Mouse (Mus musculus): Measurements from ENCODE around the gene Lrrc1. TPM values are rescaled to one million over a fixed set of nuclear protein-coding genes. Genes with fewer than 3 reads are reported as not detected.

Gene Lrrc1
- total RNA-seq, 2 experiments from 2014 or later = 11.0 to 15.2 TPM

DNA sequence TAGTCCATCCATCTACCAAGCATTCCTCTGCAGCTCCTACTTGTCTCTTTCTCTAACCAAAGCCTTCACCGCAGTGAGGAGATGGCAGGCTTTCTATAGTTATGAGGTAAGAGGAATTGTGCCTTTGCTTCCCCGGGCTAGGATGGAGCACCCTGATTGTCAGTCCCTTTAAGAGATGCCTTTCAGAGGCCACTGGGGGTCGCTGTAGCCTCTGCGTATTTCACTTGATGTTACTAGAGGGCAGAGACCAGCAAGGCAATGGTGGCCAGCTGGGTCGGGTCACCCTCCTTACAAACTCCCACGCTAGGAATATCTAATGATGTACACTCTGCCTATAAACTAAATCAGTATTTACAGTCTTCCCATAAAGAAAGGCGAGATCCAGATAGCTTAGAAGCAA, 137.8 kb downstream of the Lrrc1 start:
- peak; percentile 84 for ATAC-seq (replicated peaks; ENCODE audit: low FRiP score, low TSS enrichment, poor library complexity, severe bottlenecking)

DNA sequence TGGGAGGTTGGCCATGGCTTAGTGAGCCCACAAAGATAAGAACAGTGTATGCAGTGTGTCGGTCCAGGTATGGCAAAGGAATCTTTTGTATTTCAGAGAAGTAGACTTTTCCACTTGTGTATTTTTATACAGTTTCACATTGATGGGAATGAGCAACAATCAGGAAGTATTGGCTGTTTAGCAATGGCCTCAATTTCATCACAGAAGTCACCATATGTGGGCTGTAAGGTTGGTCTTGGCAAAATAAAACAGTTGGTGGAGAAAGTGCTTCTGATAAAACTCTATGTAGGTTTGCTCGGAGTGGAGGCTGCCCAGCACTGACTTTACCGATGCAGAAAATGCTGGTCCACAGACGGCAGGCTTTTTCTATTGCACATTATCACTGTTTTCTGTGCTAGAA, 140.2 kb downstream of the Lrrc1 start:
- no peak for ATAC-seq (replicated peaks; ENCODE audit: low FRiP score, low TSS enrichment, poor library complexity, severe bottlenecking)

- ATAC-seq (replicated peaks; ENCODE audit: low FRiP score, low TSS enrichment, poor library complexity, severe bottlenecking) = no peak
Observed at GRCm38 (mm10) chr9:77403961-77404360, 140.7 kb downstream of the Lrrc1 start.

- no peak for ATAC-seq (replicated peaks; ENCODE audit: low FRiP score, low TSS enrichment, poor library complexity, severe bottlenecking)
Observed at GRCm38 (mm10) chr9:77402971-77403370, 141.7 kb downstream of the Lrrc1 start.

- no peak for ATAC-seq (replicated peaks; ENCODE audit: low FRiP score, low TSS enrichment, poor library complexity, severe bottlenecking)
Observed at GRCm38 (mm10) chr9:77399801-77400200, 144.9 kb downstream of the Lrrc1 start.

GRCm38 (mm10) chr9:77398856-77399631, 145.6 kb downstream of the Lrrc1 start:
- ATAC-seq (replicated peaks; ENCODE audit: low FRiP score, low TSS enrichment, poor library complexity, severe bottlenecking) = no peak

DNA sequence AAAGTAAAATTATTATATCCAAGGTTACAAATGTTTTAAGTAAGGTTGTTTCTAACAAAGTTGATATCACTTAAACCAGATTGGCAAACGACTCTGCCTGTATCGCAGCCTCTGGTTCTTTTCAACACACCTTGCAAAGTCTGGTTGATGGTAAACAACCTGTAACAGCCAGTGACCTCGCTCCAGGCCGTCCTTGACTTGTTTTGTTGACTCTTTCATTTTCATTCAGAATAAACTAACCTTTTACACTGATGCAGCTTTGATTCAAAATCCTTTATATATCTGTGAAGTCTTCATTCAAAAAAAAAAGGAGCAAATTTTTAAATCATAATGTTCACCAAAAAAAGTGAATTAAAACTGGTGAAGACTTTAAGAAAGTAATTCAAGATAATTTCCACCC, 147.6 kb downstream of the Lrrc1 start:
- no peak for ATAC-seq (replicated peaks; ENCODE audit: low FRiP score, low TSS enrichment, poor library complexity, severe bottlenecking)

DNA sequence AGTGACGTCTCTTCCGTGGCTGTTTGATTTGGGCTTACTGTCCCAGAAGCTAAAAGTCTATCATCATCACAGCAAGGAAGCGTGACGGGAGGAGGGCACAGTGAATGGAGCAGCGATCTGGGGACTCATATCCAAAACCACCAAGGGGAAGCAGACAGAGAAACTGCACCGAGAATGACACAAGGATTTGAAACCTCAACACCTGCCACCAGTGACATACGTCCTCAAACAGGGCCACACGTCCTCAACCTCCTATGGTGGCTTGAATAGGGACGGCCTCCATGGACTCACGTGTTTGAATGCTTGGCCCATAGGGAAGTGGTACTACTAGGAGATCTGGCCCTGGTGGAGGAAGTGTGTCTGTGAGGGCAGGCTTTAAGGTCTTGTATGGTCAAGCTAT, 153.4 kb downstream of the Lrrc1 start:
- no peak for ATAC-seq (replicated peaks; ENCODE audit: low FRiP score, low TSS enrichment, poor library complexity, severe bottlenecking)

DNA sequence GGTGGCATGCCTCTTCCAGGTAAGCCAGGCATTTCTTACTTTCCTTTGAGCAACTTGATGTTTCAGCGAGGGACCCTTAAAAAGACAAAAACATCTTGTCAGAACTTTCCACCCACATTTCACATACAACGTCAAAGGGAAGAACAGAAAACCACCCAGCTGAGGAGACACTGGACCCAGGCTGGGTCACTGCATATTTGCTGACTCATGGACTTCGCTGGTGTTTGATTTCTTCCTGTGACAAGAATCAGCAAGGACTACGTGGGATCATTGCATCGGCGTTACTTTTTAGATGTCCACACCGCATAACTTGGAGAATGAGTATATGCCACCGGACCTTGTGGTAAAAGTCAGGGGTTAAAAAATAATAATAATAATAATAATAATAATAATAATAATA, 155.7 kb downstream of the Lrrc1 start:
- no peak for ATAC-seq (replicated peaks; ENCODE audit: low FRiP score, low TSS enrichment, poor library complexity, severe bottlenecking)

- ATAC-seq (replicated peaks; ENCODE audit: low FRiP score, low TSS enrichment, poor library complexity, severe bottlenecking) = no peak
Observed at GRCm38 (mm10) chr9:77386751-77387150, 157.9 kb downstream of the Lrrc1 start.

DNA sequence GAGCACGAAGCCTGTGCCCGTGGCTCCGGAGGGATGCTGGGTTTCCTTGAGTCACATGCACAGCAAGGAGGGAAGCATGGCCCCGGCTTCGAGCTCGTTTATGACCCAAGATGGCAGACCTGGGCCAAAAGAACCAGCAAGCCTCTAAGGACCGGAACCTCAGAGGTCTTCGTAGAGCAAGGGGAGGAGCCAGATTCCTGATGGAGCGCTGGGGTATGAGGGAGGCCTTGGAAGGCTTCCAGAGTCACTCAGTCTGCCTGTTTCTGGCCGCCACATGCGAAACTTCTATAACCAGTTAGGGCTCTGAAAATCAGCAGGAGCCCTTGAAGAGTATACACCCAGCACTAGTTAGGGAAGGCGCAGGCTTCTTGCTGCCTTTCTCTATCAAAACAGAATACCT, 159.1 kb downstream of the Lrrc1 start:
- ATAC-seq (replicated peaks; ENCODE audit: low FRiP score, low TSS enrichment, poor library complexity, severe bottlenecking) = no peak

DNA sequence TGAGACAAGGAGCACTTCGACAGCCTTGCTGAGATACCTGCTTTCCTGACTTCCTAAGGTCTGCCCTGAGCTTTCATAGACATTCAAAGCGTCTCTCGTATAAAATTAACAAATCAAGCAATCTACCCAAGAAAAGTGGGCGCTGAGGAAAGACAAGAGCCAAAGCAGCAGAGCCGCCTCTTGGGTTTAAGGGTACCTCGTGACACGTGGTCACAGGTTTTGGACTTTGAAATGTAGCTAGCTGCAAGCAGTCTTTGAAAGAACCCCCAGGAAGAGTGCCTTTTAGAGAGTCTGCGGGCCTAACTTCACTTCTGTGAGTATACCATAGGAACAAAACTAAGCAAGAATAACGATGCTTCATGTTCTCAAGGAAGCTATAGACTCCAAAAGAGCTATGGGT, 160.0 kb downstream of the Lrrc1 start:
- no peak for ATAC-seq (replicated peaks; ENCODE audit: low FRiP score, low TSS enrichment, poor library complexity, severe bottlenecking)

DNA sequence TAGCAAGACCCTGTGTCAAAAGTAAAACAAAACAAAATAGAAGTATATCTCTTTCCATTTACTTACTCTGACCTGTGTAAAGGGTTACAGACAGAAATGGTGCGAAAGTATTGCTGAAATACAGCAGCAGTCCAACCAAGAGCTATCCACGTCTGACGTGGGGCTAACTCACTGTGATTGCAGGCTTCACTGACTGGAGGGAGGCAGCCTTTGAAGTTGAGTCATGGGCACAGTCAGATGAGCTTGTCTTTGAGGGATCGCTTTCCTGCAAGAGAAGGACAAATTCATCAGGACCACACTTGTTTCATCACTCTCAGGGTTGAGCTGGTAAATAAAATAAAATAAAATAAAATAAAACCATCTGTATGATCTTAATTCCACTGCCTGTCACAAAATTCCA, 160.7 kb downstream of the Lrrc1 start:
- ATAC-seq (replicated peaks; ENCODE audit: low FRiP score, low TSS enrichment, poor library complexity, severe bottlenecking) = no peak

- ATAC-seq (replicated peaks; ENCODE audit: low FRiP score, low TSS enrichment, poor library complexity, severe bottlenecking) = no peak
Observed at GRCm38 (mm10) chr9:77382514-77382913, 162.2 kb downstream of the Lrrc1 start.

- ATAC-seq (replicated peaks; ENCODE audit: low FRiP score, low TSS enrichment, poor library complexity, severe bottlenecking) = 0 out of 2 replicates have a peak, but pooled peaks have one; percentile 62
Observed at GRCm38 (mm10) chr9:77381565-77381964, 163.1 kb downstream of the Lrrc1 start.

Other genes with a start within 250 kb of the Lrrc1 start
- gene Mlip, start 191.9 kb downstream of the Lrrc1 start, total RNA-seq (2014; fragmentation: Nextera tagmentation) = not detected in 2 replicates
- 0.38 TPM in 1 of 2 replicates, not detected in the other for gene Mlip, start 191.9 kb downstream of the Lrrc1 start, total RNA-seq (2017)
- gene Klhl31, start 91.6 kb upstream of the Lrrc1 start, total RNA-seq (2014; fragmentation: Nextera tagmentation) = not detected in 2 replicates
- gene Klhl31, start 91.6 kb upstream of the Lrrc1 start, total RNA-seq (2017) = not detected in 2 replicates
- 73.3 and 88.4 TPM in 2 replicates for gene Gclc, start 209.7 kb upstream of the Lrrc1 start, total RNA-seq (2014; fragmentation: Nextera tagmentation)
- gene Gclc, start 209.7 kb upstream of the Lrrc1 start, total RNA-seq (2017) = 74.4 and 85.9 TPM in 2 replicates